Mouse (Mus musculus) ES-Bruce4 (cell line): ENCODE data around the gene Zfp768. TPM values are rescaled to one million over a fixed set of nuclear protein-coding genes. Genes with fewer than 3 reads are reported as not detected.

Source experiments
- H3K27ac ChIP-seq: 2 replicates; pipeline ENCODE4 v1.5.1; 2012; ENCODE audit warnings: low read length, inconsistent platforms; ENCODE audit not compliant: insufficient read depth
- H3K27me3 ChIP-seq: 2 replicates; pipeline ENCODE4 v1.6.1; 2012; ENCODE audit warnings: mild to moderate bottlenecking, low read length, inconsistent platforms; ENCODE audit not compliant: control insufficient read depth, poor library complexity, insufficient read depth, severe bottlenecking
- H3K36me3 ChIP-seq: 2 replicates; pipeline ENCODE4 v1.6.1; 2012; ENCODE audit warnings: inconsistent platforms, mild to moderate bottlenecking, low read length, moderate library complexity; ENCODE audit not compliant: control insufficient read depth, poor library complexity, insufficient read depth, severe bottlenecking
- H3K4me1 ChIP-seq: one replicate; pipeline ENCODE4 v1.8.1; 2011; ENCODE audit warnings: low read length; ENCODE audit not compliant: control insufficient read depth, insufficient read depth
- H3K4me3 ChIP-seq: 2 replicates; pipeline ENCODE4 v1.5.1; 2011; ENCODE audit warnings: low read depth, mild to moderate bottlenecking, low read length
- H3K9ac ChIP-seq: 2 replicates; pipeline ENCODE4 v1.6.1; 2012; ENCODE audit warnings: low read depth, mild to moderate bottlenecking, inconsistent platforms; ENCODE audit not compliant: poor library complexity, severe bottlenecking
- H3K9me3 ChIP-seq: replicated peaks from 2 replicates; pipeline ENCODE4 v1.6.1; 2012; ENCODE audit warnings: mild to moderate bottlenecking, low read length, inconsistent platforms; ENCODE audit not compliant: control insufficient read depth, poor library complexity, insufficient read depth, severe bottlenecking
- CTCF ChIP-seq: IDR thresholded peaks from one replicate; pipeline ENCODE4 v1.8.1; 2011; ENCODE audit warnings: low read depth, low read length
- EP300 ChIP-seq: IDR thresholded peaks from 2 replicates; pipeline ENCODE4 v1.6.1; 2011; ENCODE audit warnings: low read depth, low read length; ENCODE audit not compliant: insufficient read depth
- POLR2A ChIP-seq: IDR thresholded peaks from one replicate; pipeline ENCODE4 v1.8.1; 2011; ENCODE audit warnings: low read length; ENCODE audit not compliant: insufficient read depth
- polyA plus RNA-seq: library from polyadenylated mRNA; stranded (reverse); fragments of >200 nt; gene quantifications from 2 replicates; pipeline ENCODE4 v1.2.4, GENCODE M21; 2011; ENCODE audit warnings: low read depth; ENCODE audit not compliant: missing spikeins, insufficient read depth, insufficient read length

Gene Zfp768
- polyA plus RNA-seq, 1 experiment: 7.0 TPM

DNA sequence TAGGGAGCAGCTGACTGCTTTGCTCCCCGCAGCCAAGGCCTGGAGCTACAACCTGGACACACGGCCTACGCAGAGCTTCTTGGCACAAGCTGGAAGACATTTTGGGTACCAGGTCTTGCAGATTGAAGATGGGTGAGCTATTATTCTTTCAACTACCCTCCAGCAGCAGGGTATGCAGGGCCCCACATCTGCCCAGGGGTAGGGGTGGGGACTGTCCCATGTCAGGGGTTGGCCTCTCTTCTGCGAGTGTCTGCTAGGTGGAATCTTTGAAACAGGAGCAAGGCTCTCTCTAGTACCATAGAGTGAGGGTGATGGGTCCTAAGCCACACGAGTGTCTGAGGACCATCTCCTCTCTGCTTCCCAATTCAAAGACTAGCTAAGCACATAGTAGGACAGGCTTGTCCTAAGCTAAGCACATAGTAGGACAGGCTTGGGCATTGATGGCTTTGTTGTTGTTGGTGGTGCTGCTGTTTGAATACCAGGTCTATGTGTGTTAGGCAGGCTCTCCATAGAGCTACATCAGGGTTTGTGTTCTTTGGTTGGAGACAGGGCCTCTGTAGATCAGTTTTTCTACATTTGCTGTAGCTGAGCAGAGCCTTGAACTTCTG is 47.7 kb downstream of the Zfp768 start:
- Histone ChIP-seq H3K27ac (no peak overlapping the region), H3K9ac (no peak overlapping the region), H3K9me3 (no peaks in the 10 kb centered on the region), H3K27me3 (no peaks in the 10 kb centered on the region), H3K4me1 (no peaks in the 10 kb centered on the region), H3K36me3 (no peaks in the 10 kb centered on the region), H3K4me3 (no peak overlapping the region)
- TF ChIP-seq EP300 (no peak), CTCF (no peak), POLR2A (no peak)

DNA sequence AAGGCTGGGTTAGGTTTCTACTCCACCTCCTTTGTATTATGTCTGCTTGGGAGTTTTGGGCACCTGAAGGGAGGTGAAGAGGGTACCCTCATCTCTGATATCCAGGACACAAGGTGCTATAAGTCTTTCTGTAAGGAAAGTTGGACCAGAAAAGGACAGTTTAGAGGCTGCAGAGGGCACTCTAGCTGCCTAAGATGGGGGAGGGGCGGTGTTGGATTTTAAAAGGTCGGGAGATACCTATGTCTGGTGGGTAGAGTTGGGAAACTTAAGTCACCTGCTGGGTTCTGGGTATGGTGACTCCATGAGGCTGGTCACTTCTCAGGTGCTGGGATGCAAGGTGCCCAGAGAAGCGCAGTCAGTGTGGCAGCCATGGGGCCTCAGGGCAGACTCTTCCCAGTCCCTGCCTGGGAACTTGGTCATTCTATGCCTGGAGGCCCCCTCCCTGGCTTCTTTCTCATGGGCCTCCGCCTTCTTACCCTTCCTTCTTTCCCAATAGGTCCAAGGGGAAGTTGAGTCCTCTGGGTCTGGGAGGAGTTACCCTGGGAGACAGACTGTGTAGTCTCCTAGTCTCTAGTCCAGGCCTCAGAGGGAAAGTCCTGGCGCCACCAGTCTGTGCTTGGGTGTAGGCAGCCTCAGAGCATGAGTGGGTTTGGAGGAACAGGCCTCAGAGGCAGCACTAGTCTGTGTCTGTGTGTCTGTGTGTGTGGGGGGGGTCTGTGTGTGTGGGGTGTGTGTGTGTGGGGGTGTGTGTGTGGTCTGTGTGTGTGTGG is 48.4 kb downstream of the Zfp768 start:
- H3K4me3 ChIP-seq: no peak overlapping the region
- no peak for TF ChIP-seq EP300
- no peak for TF ChIP-seq POLR2A
- TF ChIP-seq CTCF: no peak
- H3K36me3 ChIP-seq: no peaks in the 10 kb centered on the region
- no peaks in the 10 kb centered on the region for H3K27me3 ChIP-seq
- H3K4me1 ChIP-seq: no peaks in the 10 kb centered on the region
- no peaks in the 10 kb centered on the region for H3K9me3 ChIP-seq
- H3K9ac ChIP-seq: no peak overlapping the region
- no peak overlapping the region for H3K27ac ChIP-seq

DNA sequence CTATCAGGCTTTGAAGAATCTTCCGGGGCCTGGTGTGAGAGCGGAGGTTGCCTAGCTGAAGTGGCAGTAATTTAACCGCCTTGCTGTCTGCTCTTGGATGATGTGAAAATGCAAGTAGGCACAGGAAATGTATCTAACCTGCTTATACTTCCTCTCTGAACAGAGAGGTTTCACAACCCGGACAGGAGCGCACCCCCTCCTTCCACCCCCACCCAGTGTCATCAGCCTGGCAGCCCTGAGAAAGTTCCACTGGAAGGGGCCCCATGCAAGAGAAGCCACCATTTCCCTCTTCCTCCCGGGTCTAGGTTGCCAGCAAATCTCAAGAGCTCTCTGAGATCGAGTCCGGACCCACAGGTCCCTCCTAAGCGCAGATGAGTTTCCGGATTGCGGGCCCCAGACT is 49.3 kb downstream of the Zfp768 start, which contains the start of gene Itgal:
Gene Itgal (plus strand): TSS at position 163 of the 400 bp plus-strand sequence.
- no peak for TF ChIP-seq CTCF
- no peak for TF ChIP-seq EP300
- TF ChIP-seq POLR2A: no peak
- H3K4me1 ChIP-seq: no peaks in the 10 kb centered on the region
- H3K9me3 ChIP-seq: no peaks in the 10 kb centered on the region
- H3K4me3 ChIP-seq: no peak within 1 kb of the TSS
- H3K27ac ChIP-seq: no peak within 1 kb of the TSS
- no peaks in the 10 kb centered on the region for H3K36me3 ChIP-seq
- H3K27me3 ChIP-seq: no peaks in the 10 kb centered on the region
- no peak within 1 kb of the TSS for H3K9ac ChIP-seq

Other genes with a start within 250 kb of the Zfp768 start
- gene Qprt, start 223.4 kb downstream of the Zfp768 start, polyA plus RNA-seq: 8.6 and 9.3 TPM in 2 replicates
- 1.5 and 2.2 TPM in 2 replicates for gene Spn, start 207.8 kb downstream of the Zfp768 start, polyA plus RNA-seq
- 98.6 and 120 TPM in 2 replicates for gene Cd2bp2, start 149.5 kb downstream of the Zfp768 start, polyA plus RNA-seq
- gene Tbc1d10b, start 137.1 kb downstream of the Zfp768 start, polyA plus RNA-seq: 42.8 and 55.5 TPM in 2 replicates
- 278 and 351 TPM in 2 replicates for gene Mylpf, start 136.7 kb downstream of the Zfp768 start, polyA plus RNA-seq
- gene Zfp553, start 112.5 kb downstream of the Zfp768 start, polyA plus RNA-seq: 52.1 and 57.0 TPM in 2 replicates
- gene Sept1, start 112.5 kb downstream of the Zfp768 start, polyA plus RNA-seq: 210 and 229 TPM in 2 replicates
- gene Zfp771, start 101.3 kb downstream of the Zfp768 start, polyA plus RNA-seq: 8.2 and 8.7 TPM in 2 replicates
- gene Dctpp1, start 84.9 kb downstream of the Zfp768 start, polyA plus RNA-seq: 133 and 135 TPM in 2 replicates
- 77.5 and 80.3 TPM in 2 replicates for gene Sephs2, start 71.5 kb downstream of the Zfp768 start, polyA plus RNA-seq
- gene Itgal, start 49.3 kb downstream of the Zfp768 start, polyA plus RNA-seq: 0.55 and 0.81 TPM in 2 replicates
- 4.2 and 7.5 TPM in 2 replicates for gene Zfp747, start 30.5 kb upstream of the Zfp768 start, polyA plus RNA-seq
- 1.7 and 2.1 TPM in 2 replicates for gene 9130019O22Rik, start 41.6 kb upstream of the Zfp768 start, polyA plus RNA-seq
- gene E430018J23Rik, start 48.0 kb upstream of the Zfp768 start, polyA plus RNA-seq: 2.0 and 6.1 TPM in 2 replicates
- gene Zfp764, start 61.2 kb upstream of the Zfp768 start, polyA plus RNA-seq: 1.4 and 1.9 TPM in 2 replicates
- 20.3 and 24.9 TPM in 2 replicates for gene Zfp688, start 76.5 kb upstream of the Zfp768 start, polyA plus RNA-seq
- 2.7 and 2.8 TPM in 2 replicates for gene Zfp689, start 103.6 kb upstream of the Zfp768 start, polyA plus RNA-seq
- gene Prr14, start 114.0 kb upstream of the Zfp768 start, polyA plus RNA-seq: 45.3 and 48.0 TPM in 2 replicates
- 21.8 and 25.3 TPM in 2 replicates for gene Fbrs, start 133.6 kb upstream of the Zfp768 start, polyA plus RNA-seq
- 106 and 114 TPM in 2 replicates for gene Srcap, start 166.4 kb upstream of the Zfp768 start, polyA plus RNA-seq
- gene Gm42715, start 174.0 kb upstream of the Zfp768 start, polyA plus RNA-seq: 13.0 and 13.6 TPM in 2 replicates
- 2.9 and 3.2 TPM in 2 replicates for gene Tmem265, start 215.8 kb upstream of the Zfp768 start, polyA plus RNA-seq
- 38.1 and 44.6 TPM in 2 replicates for gene Phkg2, start 227.8 kb upstream of the Zfp768 start, polyA plus RNA-seq
- gene Ccdc189, start 243.0 kb upstream of the Zfp768 start, polyA plus RNA-seq: 3.3 and 4.7 TPM in 2 replicates
- 39.4 and 41.6 TPM in 2 replicates for gene Rnf40, start 243.2 kb upstream of the Zfp768 start, polyA plus RNA-seq